Mouse (Mus musculus): ENCODE measurements at regions not wholly inside any gene's neighbourhood (a gene's known extent, or its start where the extent isn't known, plus 50 kb on each side); places are given as distances from the start of the nearest gene placed in this dataset.
A peak's percentile ranks its signal among the peaks of the same experiment; 100 is the strongest.

DNA sequence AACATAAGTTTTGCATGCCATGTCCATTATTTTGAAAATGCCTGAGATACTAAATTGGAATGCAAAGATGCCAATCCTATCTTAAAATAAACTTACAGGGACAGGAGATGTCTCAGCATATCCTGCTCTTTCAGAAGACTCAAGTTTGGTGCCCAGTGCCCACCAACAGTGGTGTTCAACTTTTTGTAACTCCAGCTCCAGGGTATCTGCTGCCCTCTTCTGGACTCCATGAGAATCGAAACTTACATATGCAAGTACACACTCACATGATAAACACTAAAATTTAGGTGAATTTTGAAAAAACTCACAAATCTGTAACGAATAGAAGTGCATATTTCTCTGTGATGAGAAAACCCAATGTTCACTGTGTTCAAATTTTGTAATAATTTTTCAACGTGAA lies 255.9 kb upstream of the Pitrm1 start:
- Histone ChIP-seq H3K4me1 (no peaks in the 10 kb centered on the region), H3K4me3 (no peak overlapping the region), H3K27ac (no peak overlapping the region), H3K9ac (no peak overlapping the region), H3K36me3 (no peaks in the 10 kb centered on the region), H3K9me3 (replicated peaks) (no peaks in the 10 kb centered on the region), H3K27me3 (no peaks in the 10 kb centered on the region), H3K4me2 (replicated peaks) (no peak overlapping the region)
- WGBS = 54% methylated on average over 3 of the region's 3 CpGs
- no peak for ATAC-seq (ENCODE audit: low FRiP score)

DNA sequence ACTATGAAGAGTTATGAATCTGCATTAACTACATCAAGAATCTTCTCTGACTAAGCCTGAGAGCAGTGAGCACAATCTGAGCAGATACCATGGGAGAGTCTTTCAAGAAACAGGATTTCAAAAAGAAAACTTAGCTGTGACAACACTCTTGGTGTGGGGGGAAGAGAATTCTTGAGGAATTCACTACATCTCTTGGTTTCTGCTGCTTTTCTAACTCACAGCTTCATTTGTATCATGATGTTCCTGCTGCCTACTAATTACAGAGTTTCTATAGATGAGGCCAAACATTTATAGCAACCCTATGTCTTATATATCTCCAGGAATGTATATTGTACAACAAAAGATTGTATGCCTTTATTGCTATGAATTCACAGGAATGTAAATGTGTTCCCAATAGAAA lies 242.2 kb upstream of the Pitrm1 start:
- Histone ChIP-seq H3K27ac (no peak overlapping the region), H3K4me1 (peaks cover 8% of the 10 kb centered on the region; the same call in 1 of the 2 replicates), H3K36me3 (no peaks in the 10 kb centered on the region), H3K9ac (no peak overlapping the region), H3K4me3 (no peak overlapping the region), H3K4me2 (replicated peaks) (no peak overlapping the region), H3K27me3 (no peaks in the 10 kb centered on the region), H3K9me3 (replicated peaks) (no peaks in the 10 kb centered on the region)
- no peak for ATAC-seq (ENCODE audit: low FRiP score)

GRCm38 (mm10) chr13:6306616-6306988 lies 241.3 kb upstream of the Pitrm1 start:
- H3K9ac ChIP-seq = no peak overlapping the region

DNA sequence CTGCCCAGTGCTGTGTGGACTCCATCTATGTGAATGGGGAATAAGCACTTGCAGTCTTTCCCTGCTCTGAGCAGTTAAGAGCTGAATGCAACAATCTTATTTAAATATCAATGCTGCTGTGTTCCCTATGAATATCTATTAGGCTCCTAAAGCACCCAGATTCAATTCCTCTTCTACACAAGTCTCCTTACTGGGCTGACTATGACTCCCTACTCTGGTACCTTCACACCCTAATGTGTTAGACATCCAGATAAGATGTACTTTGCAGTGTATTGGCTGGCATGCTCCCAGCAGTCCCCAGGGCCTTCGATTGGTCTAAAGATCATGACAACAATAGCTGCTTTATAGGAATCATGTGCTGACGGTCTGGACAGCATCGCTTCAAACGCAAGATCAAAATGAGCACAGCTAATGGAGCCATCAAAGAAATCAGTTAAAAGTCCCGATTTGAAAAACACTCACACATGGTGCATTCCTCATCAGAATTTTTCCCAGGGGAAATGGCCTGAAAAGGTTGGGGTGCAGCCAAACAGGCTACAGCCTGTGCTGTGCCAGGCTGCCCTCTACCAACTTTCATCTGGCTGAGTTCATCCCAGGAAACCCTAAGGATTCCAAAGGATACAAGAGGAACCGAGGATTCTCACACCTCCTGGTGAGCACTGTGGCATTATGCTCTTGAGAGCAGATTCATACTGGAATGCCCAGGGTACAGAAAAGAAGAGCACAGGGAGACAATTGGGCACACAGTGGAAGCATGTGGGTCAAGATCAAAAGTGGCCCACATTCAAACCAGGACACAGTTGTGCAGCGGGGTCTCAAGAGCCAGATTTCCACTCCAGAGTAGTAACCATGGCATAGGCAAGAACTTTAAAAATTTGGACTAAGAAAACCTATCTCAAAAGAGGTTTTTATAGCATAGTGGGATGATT lies 240.7 kb upstream of the Pitrm1 start:
- Histone ChIP-seq H3K36me3 (no peaks in the 10 kb centered on the region), H3K4me1 (peaks cover 8% of the 10 kb centered on the region; the same call in 1 of the 2 replicates), H3K27ac (no peak overlapping the region), H3K9me3 (replicated peaks) (no peaks in the 10 kb centered on the region), H3K27me3 (no peaks in the 10 kb centered on the region), H3K9ac (no peak overlapping the region), H3K4me3 (no peak overlapping the region), H3K4me2 (replicated peaks) (no peak overlapping the region)
- 49% methylated on average over 7 of the region's 7 CpGs for WGBS
- peak; percentile 78 for ATAC-seq (ENCODE audit: low FRiP score)

More at GRCm38 (mm10) chr13:6306616-6306988, 241.3 kb upstream of the Pitrm1 start:
- no peaks in the 10 kb centered on the region for H3K27me3 ChIP-seq
- H3K4me2 ChIP-seq (replicated peaks) = no peak overlapping the region
- H3K9me3 ChIP-seq (replicated peaks) = no peaks in the 10 kb centered on the region
- 71% methylated on average over 4 of the region's 4 CpGs for WGBS
- H3K36me3 ChIP-seq = no peaks in the 10 kb centered on the region
- no peak overlapping the region for H3K27ac ChIP-seq
- H3K4me3 ChIP-seq = no peak overlapping the region
- ATAC-seq (ENCODE audit: low FRiP score) = no peak
- H3K4me1 ChIP-seq = peaks cover 8% of the 10 kb centered on the region; the same call in 1 of the 2 replicates

DNA sequence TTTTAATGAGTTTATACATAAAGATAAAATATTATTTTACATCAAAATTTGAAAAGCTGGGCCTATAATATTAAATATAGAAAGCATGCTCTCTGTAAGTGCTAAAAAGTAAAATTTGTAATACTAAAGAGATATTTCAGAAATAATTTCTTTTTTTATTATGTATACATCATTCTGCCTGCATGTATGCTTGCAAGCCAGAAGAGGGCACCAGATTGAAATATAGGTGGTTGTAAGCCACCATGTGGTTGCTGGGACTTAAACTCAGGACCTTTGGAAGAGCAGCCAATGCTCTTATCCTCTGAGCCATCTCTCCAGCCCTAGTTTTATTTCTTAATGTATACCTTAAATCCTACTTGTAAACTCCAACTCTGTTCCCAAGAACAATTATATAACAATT lies 231.7 kb upstream of the Pitrm1 start:
- Histone ChIP-seq H3K4me3 (no peak overlapping the region), H3K27me3 (no peaks in the 10 kb centered on the region)

GRCm38 (mm10) chr13:6323948-6324347 lies 224.0 kb upstream of the Pitrm1 start:
- no peak overlapping the region for H3K4me3 ChIP-seq
- no peaks in the 10 kb centered on the region for H3K9me3 ChIP-seq (replicated peaks)
- no peaks in the 10 kb centered on the region for H3K36me3 ChIP-seq
- H3K9ac ChIP-seq = no peak overlapping the region
- H3K4me2 ChIP-seq (replicated peaks) = no peak overlapping the region
- no peak overlapping the region for H3K27ac ChIP-seq
- no peaks in the 10 kb centered on the region for H3K27me3 ChIP-seq
- no peaks in the 10 kb centered on the region for H3K4me1 ChIP-seq
- WGBS = 81% methylated on average over 2 of the region's 2 CpGs
- ATAC-seq (ENCODE audit: low FRiP score) = no peak

More for the DNA sequence above, 231.7 kb upstream of the Pitrm1 start:
- no peaks in the 10 kb centered on the region for H3K36me3 ChIP-seq
- ATAC-seq (ENCODE audit: low FRiP score) = no peak
- H3K27ac ChIP-seq = no peak overlapping the region
- H3K4me1 ChIP-seq = no peaks in the 10 kb centered on the region
- H3K9me3 ChIP-seq (replicated peaks) = no peaks in the 10 kb centered on the region
- no peak overlapping the region for H3K4me2 ChIP-seq (replicated peaks)
- no peak overlapping the region for H3K9ac ChIP-seq

DNA sequence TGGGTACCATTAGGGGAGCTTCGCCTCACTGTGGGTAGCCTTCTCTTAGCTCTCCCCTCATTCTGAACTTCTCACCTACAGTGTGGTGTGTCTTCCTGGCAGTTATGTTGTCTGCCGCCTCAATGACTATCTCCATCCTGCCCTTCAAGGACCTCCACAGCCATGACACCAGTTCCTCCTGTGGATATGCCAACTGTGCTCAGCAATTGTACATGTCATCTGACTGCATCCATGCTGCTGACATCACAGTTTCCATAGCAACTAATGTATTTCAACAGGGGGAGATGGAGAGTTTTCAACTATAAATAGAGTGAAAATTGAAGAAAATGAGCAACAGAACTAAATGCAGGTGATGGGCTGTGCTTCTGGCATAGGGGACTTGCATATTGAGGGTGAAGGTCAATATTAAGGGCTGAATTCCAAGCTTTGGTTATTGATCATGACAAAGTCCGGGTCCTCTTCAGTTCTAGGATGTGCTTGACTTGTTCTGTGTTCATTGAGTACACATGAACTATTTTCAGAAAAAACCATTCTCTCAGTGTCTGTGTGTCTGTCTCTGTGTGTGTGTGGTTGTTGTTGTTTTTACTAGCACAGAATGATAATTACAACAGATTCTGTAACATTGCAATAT lies 217.5 kb upstream of the Pitrm1 start:
- Histone ChIP-seq H3K4me2 (replicated peaks) (no peak overlapping the region), H3K36me3 (no peaks in the 10 kb centered on the region), H3K27ac (no peak overlapping the region), H3K27me3 (no peaks in the 10 kb centered on the region), H3K4me1 (no peaks in the 10 kb centered on the region), H3K9ac (no peak overlapping the region), H3K9me3 (replicated peaks) (no peaks in the 10 kb centered on the region), H3K4me3 (no peak overlapping the region)
- ATAC-seq (ENCODE audit: low FRiP score) = no peak
- WGBS = 86% methylated on average over 3 of the region's 3 CpGs

DNA sequence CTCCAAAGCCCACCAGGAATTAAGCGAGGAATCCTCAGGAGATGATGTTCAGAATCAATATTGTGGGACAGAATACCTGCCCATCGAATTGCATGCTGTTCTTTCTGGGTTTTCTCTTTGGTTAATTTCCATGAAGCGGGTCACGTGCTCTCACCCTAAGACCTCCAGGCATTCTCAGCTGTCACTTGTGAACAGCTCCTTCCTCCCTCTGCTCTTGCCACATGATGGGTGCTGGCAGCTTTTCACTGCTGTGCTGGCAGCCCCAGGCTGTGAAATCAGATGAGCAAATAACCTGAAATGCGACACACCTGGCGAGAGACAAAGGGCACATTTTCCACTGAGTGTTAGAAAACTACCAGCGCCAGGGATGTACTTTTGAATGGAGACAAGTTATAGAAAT lies 207.8 kb upstream of the Pitrm1 start:
- no peaks in the 10 kb centered on the region for H3K9me3 ChIP-seq (replicated peaks)
- 74% methylated on average over 7 of the region's 7 CpGs for whole genome bisulfite sequencing

GRCm38 (mm10) chr13:6341102-6341737 lies 206.7 kb upstream of the Pitrm1 start:
- Histone ChIP-seq H3K27me3 (no peaks in the 10 kb centered on the region), H3K9me3 (replicated peaks) (no peaks in the 10 kb centered on the region), H3K4me1 (no peaks in the 10 kb centered on the region), H3K27ac (no peak overlapping the region), H3K4me3 (no peak overlapping the region), H3K4me2 (replicated peaks) (no peak overlapping the region), H3K36me3 (no peaks in the 10 kb centered on the region), H3K9ac (no peak overlapping the region)
- ATAC-seq (ENCODE audit: low FRiP score) = 0 out of 2 replicates have a peak, but pooled peaks have one; percentile 40
- WGBS = 49% methylated on average over 3 of the region's 3 CpGs

More for the DNA sequence above, 207.8 kb upstream of the Pitrm1 start:
- no peaks in the 10 kb centered on the region for H3K4me1 ChIP-seq
- H3K4me3 ChIP-seq = no peak overlapping the region
- no peaks in the 10 kb centered on the region for H3K36me3 ChIP-seq
- H3K27ac ChIP-seq = no peak overlapping the region
- ATAC-seq (ENCODE audit: low FRiP score) = no peak
- H3K9ac ChIP-seq = no peak overlapping the region
- H3K4me2 ChIP-seq (replicated peaks) = no peak overlapping the region
- H3K27me3 ChIP-seq = no peaks in the 10 kb centered on the region

DNA sequence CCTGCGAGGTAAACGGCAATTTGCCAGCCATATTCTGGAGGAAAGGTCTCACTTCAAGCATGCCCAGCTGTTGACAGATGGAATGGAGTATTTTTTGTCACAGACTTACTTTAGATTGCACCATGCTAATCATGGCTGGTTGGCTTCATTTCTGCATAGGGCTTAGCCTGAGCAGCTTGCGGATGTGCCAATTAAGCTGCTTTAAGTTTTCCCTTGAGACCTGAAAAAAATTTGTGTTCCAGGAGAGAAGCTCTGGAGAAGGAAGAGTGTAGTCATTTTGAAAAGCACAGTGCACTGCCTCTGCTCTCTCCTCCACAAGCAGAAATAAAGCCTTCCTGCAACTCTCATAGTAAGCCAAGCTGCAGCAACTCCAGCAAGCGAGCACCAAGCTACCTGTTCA lies 182.8 kb upstream of the Pitrm1 start:
- WGBS = 90% methylated on average over 4 of the region's 4 CpGs

GRCm38 (mm10) chr13:6367661-6368060 lies 180.3 kb upstream of the Pitrm1 start:
- H3K27ac ChIP-seq = no peak overlapping the region
- no peak overlapping the region for H3K9ac ChIP-seq
- no peaks in the 10 kb centered on the region for H3K4me1 ChIP-seq
- H3K27me3 ChIP-seq = no peaks in the 10 kb centered on the region
- H3K9me3 ChIP-seq (replicated peaks) = no peaks in the 10 kb centered on the region
- ATAC-seq (ENCODE audit: low FRiP score) = no peak
- 84% methylated on average over 1 of the region's 1 CpGs for WGBS
- H3K4me2 ChIP-seq (replicated peaks) = no peak overlapping the region
- no peaks in the 10 kb centered on the region for H3K36me3 ChIP-seq
- H3K4me3 ChIP-seq = no peak overlapping the region

More for the DNA sequence above, 182.8 kb upstream of the Pitrm1 start:
- H3K4me3 ChIP-seq = no peak overlapping the region
- H3K36me3 ChIP-seq = no peaks in the 10 kb centered on the region
- H3K9ac ChIP-seq = no peak overlapping the region
- H3K27me3 ChIP-seq = no peaks in the 10 kb centered on the region
- no peak overlapping the region for H3K4me2 ChIP-seq (replicated peaks)
- H3K4me1 ChIP-seq = no peaks in the 10 kb centered on the region
- no peak for ATAC-seq (ENCODE audit: low FRiP score)
- no peaks in the 10 kb centered on the region for H3K9me3 ChIP-seq (replicated peaks)
- no peak overlapping the region for H3K27ac ChIP-seq

DNA sequence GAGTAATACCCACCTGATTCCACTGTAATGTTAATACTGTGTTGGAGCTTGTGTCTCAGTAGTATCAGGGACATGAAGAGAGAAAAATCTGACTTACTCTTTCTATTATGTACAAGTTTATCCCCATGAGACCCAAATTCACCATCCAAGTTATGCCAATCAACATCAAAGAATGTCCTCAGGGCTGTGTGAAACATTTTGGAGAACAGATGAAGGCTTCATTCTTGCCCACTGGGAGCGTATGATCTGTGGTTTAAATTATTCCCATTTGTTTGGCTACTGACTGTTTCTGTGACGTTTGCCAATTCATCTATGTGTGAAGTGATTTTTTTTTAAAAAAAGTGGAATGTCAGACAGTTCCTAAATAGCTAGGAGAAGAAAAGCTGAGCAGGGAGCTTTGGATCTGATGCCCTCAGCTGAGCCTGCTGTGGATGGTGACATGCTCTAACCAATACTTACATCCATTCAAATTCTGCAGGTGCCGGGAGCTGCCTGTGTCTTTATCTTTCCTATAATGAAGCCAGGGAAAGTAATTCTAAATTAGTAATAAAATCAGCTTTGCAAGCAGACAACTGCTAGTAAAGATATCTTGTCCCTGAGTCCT lies 173.3 kb upstream of the Pitrm1 start:
- Histone ChIP-seq H3K27me3 (no peaks in the 10 kb centered on the region), H3K9me3 (replicated peaks) (no peaks in the 10 kb centered on the region), H3K9ac (no peak overlapping the region), H3K36me3 (no peaks in the 10 kb centered on the region), H3K27ac (no peak overlapping the region), H3K4me1 (no peaks in the 10 kb centered on the region), H3K4me3 (no peak overlapping the region), H3K4me2 (replicated peaks) (no peak overlapping the region)
- WGBS = 64% methylated on average over 3 of the region's 3 CpGs
- no peak for ATAC-seq (ENCODE audit: low FRiP score)
